Mouse (Mus musculus): ENCODE results near the gene Gm43720.

The Gm43720 gene

DNA sequence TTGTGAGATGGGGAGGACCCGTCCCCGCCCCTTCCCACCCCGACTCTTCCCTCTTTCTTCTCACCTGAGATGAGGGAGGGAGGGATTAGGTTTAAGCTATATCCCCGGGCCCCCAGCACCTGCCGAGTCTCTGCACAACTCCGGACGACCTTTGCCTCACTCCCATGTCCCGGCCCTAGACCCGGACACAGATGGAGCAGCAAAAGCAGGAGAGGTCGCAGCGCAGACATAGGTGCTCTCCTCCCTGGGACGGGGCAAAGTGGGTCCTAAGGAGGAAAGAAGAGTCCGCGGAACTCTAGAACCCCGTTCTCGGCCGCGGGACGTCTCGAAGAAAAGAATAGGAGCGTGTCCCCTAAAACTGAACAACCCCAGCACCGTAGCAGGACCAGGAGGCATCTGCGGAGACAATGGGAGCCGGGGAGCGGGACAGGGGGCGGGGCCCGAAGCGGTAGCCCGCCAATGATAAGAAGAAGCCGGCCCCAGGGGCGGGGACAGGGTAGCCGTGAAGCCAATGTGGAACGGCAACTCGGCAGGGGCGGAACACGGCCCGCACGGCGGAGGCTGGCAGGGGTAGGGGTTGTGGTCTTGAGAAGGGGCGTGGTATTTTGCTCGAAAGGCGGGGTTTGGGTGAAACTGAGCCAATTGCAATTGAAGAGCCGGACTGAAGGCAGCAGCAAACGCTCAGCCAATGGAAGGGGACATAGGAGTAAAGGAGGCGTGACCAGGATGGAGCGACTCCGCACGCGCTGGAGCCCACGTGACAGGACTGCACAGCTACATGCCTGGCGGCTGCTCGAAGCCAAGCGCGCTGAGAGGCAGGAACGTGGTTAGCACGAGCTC lies at the start of gene Gm43720, which contains the start of the genes Gpc2 and Stag3:
Gene Gm43720, minus strand, starts transcription at position 374 of the 840 bp plus-strand sequence.
Gene Gpc2, minus strand, starts transcription at position 421 of the 840 bp plus-strand sequence.
Gene Stag3, plus strand, starts transcription at position 656 of the 840 bp plus-strand sequence.
- in situ Hi-C loops (cut with MseI, MboI), result loop anchor here in 1 of 2 experiments (10.0 kb wide), 1 partner anchor 175 kb away; no protein-coding TSS in a partner anchor

DNA sequence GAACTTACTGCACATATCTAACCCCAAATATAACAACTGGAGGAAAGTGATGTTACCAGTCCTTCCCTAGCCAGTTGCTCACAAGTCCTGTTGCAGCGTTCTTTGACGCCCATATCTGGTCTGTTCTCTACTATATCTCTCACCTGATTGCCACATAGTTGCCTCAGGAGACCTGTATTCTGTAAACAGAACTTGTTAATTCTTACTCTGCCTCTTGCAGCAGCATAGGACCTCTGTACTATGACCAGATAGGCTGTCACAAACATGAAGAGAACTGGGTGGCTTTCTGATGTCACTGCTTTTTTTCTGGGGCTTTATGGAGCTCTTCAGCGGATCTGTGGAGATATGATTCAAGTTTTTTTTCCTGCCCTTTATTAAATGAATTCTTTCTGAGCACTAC lies 33.0 kb upstream of the Gm43720 start:
- in situ Hi-C loops (cut with MseI, MboI), result no loop called here

DNA sequence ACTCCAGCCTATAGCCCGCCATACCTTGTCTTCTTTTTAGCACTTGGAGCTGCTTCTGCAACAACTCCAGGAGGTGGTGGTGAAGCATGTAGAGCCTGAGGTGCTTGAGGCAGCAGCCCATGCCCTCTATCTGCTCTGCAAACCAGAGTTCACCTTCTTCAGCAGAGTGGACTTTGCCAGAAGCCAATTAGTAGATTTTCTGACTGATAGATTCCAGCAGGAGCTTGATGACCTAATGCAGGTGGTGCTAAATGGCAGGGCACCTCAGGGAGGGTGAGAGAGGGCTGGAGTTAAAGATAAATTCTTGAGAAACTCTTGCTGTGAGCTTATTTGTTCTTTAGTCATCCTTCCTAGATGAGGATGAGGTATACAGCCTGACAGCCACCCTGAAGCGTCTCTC lies 19.9 kb upstream of the Gm43720 start:
- in situ Hi-C loops (cut with MseI, MboI), result no loop called here

DNA sequence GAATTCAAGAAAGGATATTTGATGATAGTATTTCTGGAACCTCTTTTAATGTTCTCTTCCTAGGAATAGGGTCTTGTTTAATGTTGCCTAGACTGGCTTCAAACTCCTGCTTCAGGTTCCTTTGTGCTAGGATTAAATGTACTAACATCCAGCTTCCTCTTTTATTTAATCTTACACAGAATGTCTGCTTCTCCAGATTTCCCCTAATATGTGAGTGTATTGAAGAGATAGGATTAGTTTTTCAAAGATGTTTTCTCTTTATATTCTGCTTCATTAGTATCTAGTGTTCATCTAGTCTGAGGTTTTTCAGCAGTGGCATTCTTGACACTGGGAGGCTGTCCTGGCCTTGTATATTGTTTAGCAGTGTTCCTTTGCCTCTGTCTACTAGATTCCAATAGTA lies 14.4 kb upstream of the Gm43720 start:
- in situ Hi-C loops (cut with MseI, MboI), result no loop called here

DNA sequence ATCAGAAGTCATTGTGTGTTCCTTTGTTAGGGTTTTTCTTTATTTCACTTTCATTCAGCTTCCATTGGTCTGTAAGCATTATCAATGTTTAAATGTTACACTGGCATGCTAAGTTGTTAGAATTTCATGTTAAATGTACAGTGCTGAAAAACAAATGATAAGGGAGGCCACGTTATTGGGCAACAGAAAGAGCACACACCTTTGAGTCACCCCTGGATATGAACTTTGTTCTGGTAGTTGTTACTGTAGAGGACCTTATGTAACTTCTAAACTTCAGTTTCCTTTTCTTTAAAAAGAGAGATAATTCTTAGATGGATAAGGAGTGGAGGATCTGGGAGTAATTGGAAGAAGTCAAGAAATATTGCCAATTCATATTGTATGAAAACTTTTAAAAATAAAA lies 11.9 kb upstream of the Gm43720 start:
- in situ Hi-C loops (cut with MseI, MboI), result no loop called here

DNA sequence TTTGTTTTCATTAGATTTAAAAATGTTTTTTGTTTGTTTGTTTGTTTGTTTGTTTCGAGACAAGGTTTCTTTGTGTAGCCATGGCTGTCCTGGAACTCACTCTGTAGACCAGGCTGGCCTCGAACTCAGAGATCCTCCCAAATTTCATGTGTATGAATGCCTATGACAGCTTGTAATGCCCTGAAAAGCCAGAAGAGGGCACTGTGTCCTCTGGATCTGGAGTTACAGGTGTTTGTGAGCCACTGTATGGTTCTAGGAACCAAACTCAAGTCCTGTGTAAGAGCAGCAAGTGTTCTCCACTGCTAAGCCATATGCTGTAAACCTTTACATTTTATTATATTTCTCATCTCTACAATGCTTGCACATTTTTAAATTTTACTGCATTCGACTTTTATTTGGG lies 8.1 kb upstream of the Gm43720 start:
- in situ Hi-C loops (cut with MseI, MboI), result loop anchor here in 1 of 2 experiments (10.0 kb wide), 1 partner anchor 167 kb away; no protein-coding TSS in a partner anchor

DNA sequence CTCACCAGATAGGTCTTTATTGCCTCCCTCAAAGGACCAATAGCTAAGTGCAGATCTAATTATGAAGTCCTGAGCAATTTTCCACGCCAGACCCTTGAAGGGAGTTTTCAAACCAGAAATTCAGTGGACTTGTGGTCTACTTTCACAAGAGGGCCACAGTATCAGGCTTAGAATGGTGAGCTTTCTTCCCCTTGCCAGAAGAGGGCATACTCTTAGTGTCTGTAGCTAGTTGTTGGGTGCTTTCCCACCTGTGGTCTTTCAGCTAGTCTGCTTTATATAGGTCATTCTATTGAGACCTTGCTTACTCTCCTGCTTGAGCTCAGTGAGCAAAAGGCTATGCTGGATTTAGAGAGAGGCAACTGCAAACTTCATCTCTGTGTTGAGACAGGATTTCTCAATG lies 3.8 kb upstream of the Gm43720 start:
- in situ Hi-C loops (cut with MseI, MboI), result loop anchor here in 1 of 2 experiments (10.0 kb wide), 1 partner anchor 171 kb away; no protein-coding TSS in a partner anchor

DNA sequence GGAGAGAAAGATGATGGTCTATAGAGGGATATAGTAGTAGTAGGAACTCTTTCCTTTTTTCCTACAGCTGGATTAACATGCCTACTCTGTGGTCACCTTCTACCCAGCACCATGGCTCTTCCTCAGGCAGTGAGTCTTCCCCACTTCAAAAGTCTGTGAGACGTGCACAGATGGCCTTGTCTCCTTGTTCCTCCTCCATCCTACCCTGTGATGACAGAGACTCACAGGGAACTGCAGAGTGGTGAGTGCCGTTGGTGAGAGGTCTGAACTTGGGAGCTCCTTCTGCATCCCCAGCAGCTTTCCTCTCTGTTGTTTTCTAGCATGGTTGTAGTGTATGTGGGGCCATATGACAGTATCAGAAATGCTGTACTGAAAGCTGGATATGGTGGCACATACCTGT lies 2.0 kb upstream of the Gm43720 start:
- in situ Hi-C loops (cut with MseI, MboI), result loop anchor here in 1 of 2 experiments (10.0 kb wide), 1 partner anchor 173 kb away; no protein-coding TSS in a partner anchor

DNA sequence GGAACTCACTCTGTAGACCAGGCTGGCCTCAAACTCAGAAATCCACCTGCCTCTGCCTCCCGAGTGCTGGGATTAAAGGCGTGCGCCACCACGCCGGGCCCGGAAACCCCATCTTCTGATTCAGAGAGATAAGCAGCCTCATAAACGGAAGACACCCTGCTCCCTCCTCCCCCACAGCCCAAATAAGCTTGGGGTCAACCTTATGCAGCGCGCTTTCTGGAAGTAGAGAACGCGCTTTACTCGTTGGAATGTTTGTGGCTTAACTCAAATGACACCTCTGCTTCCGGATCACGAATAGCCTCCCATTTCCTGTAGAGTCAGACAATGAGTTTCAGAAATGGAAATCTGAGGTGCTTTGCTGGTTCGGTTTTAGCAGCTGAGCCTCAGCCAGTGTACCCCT lies 1.1 kb upstream of the Gm43720 start:
- in situ Hi-C loops (cut with MseI, MboI), result loop anchor here in 1 of 2 experiments (10.0 kb wide), 1 partner anchor 174 kb away; no protein-coding TSS in a partner anchor

DNA sequence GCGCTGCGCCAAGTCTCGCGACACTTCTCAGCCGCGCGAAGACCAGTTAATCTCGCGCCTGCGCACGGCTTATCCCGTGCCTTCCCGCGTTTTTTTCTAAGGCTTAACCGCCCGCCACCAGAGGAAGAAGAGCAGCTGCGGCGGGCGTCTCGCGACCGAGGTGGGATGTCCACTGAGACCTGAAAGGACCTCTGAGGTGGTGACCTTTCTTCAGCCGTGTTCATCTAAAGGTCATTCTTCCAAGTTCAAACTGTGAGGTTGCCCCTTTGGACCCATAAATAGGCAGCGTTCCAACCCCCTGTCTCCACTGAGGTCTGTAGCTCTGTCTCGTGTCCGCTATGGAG lies 639 bp upstream of the Gm43720 start:
- in situ Hi-C loops (cut with MseI, MboI), result loop anchor here in 1 of 2 experiments (10.0 kb wide), 1 partner anchor 174 kb away; no protein-coding TSS in a partner anchor

DNA sequence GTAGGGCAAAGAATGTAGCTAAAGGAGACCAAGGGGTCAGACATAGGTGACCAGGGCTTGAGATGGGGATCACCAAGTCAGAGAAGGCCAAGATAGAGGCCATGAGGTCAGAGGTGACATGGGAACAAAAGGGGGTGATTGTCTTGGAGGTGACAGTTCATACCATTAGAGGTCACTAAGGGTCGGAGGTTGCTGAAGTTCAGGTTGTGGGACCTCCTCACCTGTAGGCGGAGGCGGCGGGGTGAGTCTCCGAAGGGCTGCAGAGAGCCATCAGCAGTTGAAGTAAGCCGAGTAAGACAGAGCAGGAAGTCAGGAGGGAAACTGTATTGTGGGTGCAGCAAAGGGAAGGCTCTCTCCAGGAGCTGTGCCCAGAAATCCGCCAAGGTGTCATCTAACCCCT lies 1.8 kb downstream of the Gm43720 start:
- in situ Hi-C loops (cut with MseI, MboI), result no loop called here

DNA sequence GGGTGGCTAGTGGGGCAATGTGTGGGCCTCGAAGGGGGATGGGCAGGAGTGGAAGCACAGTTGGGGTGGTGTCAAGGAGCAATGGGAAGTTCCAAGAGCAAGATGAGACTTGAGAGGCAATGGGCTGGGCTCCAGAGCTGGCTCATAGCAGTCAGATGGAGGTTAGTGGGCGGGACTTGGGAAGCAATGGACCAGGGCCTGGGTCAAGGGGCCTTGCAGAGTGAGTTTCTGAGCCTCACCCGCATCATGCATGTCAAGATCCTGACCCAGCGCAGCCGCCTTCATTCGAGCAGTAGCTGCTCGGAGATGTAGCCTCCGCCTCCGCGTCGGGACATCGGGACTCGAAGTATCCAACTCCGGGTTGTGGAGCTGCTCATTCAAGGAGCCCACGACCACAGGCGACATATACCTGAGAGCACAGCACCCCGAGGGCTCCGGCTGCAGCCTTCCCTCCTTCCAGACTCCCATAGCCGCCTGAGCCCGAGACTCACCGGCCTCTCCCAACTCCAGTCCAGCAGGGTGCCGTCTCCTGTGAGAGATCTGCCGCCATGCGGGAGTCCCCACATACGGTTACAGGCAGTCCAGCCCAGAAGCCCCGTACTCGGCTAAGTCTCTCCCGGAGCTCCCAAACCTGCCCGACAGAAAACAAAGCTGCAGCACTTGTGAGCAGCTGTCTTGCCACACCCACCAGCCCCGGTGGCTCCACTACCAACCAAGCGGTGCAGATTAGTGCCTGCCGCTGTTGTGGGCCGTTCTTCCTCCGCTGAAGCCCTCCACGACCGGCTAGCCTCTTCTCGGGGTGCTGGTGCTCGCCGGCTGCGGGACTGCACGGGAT lies 4.3 kb downstream of the Gm43720 start:
- in situ Hi-C loops (cut with MseI, MboI), result no loop called here

DNA sequence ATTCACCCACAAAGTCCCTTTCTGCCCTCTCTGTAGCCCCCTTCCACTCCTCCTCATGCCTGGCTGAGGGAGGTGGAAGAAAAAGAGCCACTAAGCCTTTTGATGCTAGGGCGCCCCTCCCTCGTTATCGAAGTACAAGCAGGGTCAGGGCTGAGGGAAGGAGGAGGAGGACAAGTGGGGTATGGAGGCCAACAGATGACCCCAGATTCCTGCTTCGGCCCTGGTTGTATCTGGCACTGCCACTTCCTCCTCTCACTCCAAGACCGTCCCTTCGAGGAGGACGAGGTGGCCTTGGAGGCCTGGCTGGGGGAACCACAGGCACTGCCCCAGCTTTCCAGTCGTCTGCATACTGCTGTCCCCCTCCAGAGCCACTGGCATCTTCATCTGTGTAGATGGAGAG lies 5.6 kb downstream of the Gm43720 start:
- in situ Hi-C loops (cut with MseI, MboI), result no loop called here

DNA sequence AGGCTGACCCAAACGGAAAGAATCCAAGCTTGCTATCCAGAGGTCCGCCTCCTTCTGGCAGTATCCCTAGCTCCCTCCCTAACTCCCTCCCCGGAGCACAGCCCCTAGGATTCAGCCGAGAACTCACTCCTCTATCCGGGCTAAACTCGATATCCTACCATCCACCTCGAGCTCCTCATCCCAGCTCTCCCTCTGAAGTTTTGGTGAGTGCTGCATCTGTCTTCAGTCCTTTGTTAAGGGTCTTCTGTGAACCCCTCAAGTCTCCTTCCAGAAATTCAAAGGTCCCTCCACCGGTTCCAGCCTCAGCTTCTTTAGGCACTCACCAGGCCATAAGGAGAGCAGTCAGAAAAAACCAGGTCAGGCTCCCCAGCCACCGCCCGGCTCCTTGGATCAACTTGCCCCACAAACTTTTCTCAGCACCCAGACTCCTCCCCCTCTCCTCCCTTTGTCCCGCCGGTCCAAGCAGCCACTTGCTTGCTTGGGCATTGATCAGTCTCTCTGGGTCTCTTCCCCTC lies 7.3 kb downstream of the Gm43720 start, which contains the start of gene Gal3st4:
Gene Gal3st4, minus strand, starts transcription at position 432 of the 515 bp plus-strand sequence.
- in situ Hi-C loops (cut with MseI, MboI), result no loop called here

DNA sequence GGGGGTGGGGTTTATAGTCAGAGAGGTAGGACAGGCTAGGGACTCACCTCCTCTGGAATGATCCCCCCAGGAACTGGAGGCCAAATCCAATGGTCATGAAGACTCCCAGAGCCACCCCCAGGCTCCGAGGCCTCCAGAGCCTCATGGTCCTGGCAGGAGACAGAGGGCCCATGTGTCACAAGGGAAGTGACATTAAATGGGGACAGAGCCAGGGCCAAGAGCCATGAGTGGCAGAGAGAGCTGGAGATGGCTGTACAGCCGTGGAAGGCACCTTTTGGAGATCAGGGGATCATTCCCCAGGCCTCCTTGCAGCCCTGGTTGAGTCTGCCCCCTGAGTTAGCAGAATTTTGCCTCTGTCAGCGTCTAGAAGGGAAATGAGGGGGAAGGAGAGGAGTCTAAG lies 8.5 kb downstream of the Gm43720 start:
- in situ Hi-C loops (cut with MseI, MboI), result no loop called here

DNA sequence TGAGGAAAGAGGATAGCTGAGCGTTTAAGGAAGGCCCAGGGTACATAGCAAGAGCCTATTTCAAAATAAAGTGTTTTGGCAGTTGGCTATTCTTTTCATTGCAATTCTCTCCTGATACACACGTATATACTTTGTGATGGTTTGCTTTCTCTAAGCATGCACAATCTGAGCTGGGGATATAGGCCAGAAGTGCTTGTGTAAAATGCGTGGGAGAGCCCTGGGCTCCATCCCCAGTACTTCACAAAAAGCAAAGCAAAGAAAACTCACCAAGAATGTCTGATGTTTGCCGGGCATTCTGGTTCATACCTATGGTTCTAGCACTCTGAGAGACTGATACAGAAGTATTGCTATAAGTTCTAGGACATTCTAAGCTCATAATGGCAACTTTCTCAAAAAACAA lies 10.8 kb downstream of the Gm43720 start:
- in situ Hi-C loops (cut with MseI, MboI), result no loop called here

DNA sequence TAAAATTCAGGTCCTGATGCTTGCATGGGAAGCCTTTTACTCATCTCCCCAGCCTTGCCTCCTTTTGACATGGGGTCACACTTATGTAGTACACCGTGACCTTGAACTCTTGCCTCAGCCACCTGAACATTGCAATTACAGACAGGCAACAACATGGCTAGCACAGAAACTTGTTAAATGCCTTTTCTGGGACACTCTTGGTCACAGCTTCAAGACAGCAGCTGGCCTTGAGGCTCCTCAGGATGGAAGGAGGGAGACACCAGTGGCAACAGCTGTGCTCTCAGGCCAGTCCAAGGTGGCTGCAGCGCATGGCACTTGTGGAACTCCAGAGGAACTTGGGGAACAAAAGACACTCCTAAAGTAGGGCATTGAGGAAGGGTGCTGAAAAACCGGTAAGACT lies 12.6 kb downstream of the Gm43720 start:
- in situ Hi-C loops (cut with MseI, MboI), result no loop called here

DNA sequence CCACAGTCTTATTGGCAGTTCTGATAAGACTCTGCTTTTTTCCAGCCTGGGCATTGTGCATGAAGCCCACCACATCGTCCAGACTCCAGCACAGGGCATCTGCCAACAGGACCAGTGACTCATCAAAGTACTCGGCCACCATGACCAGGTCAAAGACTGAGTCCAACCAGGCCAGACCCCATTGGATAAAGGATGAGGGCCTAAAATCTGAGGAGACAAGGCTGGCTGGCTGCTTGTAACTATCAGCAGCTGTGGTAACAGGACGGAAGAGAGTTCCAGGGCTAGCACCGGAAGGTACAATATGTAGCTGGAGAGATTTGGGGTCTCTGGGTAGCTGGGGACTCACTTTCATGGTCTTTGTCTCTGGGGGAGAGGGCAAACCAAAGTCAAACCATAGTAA lies 14.0 kb downstream of the Gm43720 start:
- in situ Hi-C loops (cut with MseI, MboI), result no loop called here

DNA sequence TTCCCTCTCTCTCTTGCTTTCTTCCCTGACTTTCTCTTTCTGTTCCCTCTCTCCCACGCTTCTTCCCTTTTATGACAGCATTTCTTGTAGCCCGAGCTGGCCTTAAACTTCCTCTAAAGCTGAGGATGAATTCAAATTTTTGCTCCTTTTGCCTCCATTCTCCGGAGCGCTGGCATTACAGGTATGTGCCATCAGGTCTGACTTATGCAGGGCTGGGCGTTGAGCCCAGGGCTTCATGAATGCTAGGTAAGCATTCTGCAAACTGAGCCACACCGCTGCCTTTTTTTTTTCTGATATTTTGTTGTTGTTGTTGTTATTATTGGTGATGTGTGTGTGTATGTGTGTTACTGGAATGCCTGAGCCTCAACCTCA lies 15.6 kb downstream of the Gm43720 start:
- in situ Hi-C loops (cut with MseI, MboI), result no loop called here

DNA sequence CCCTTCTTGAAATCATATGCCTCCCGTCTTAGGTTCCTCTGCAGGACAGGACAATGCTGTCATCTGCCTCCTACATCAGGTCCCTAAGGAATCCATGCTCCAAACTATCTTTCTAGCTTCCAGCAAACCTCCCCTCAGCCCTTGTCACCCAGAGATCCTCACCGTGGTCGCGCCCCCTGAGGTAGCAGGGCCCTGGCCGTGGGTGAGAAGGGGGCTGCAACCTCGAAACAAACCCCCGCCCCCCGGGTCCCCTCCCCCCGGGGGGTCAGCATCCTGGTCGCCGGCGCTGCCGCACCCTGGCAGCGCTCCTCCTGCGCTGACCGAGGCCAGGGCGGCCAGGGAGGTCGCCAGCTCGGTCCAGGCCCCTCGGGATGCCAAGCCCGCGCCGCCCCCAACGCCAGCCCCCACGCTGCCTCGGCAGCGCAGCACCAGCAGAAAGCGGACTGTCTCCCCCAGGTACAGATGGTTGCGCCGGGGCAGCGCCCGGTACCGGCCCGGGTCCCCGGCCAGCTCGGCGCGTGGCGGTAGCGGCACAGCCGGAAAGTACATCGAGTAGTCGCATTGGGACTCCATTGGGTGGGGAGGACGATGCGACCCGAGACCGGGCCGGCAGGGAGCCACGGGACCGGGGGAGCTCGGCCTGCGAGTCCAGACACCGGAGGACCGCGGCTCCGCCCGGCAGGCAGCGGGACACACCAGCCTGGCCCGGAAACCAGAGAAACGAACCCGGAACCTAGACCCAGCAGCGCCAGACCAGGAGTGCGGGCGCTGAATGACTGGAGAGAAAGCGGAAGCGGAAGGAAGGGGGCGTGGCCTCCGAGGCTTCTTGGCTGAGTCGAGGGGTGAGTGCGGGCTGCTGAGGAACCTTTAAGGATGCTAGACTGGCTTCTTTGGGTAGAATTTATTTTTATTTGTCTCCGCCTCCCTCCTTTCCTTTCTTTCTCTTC lies 16.2 kb downstream of the Gm43720 start, which contains the start of gene BC037034:
Gene BC037034, minus strand, starts transcription at position 774 of the 947 bp plus-strand sequence.
- in situ Hi-C loops (cut with MseI, MboI), result no loop called here

Data from mouse trophoblast stem cell (cell line).